10 mouse cellular contexts compared by ENCODE assay signal in genomic region chr4:21739169-21739568, GRCm38 (mm10). TPM values are rescaled to one million over a fixed set of nuclear protein-coding genes. Genes with fewer than 3 reads are reported as not detected.
DNase-seq lines count a peak whose midpoint lies in the region; ATAC-seq and TF ChIP-seq lines count a peak whose summit lies in the region.
"Had no signal": no experiment of that assay in that cellular context is flagged by ENCODE, and none has a peak within 500 bp of the region (broad histone marks: within the 10 kb centered on the region; RNA-seq: fewer than 3 reads in every experiment).

No protein-coding gene starts in this region.

- no peak overlapping the region for H3K9ac ChIP-seq in heart, postnatal 0 days (replicated peaks; ENCODE audit: low read depth, low read length)
- H3K9ac ChIP-seq in heart, embryonic 11.5 days (ENCODE audit: low read depth, low read length) = no peak overlapping the region
- no peak overlapping the region for H3K9ac ChIP-seq in midbrain, embryonic 13.5 days (replicated peaks)
- H3K9ac ChIP-seq in midbrain, embryonic 11.5 days (ENCODE audit: low read length) = no peak overlapping the region
- H3K9ac ChIP-seq in intestine, postnatal 0 days (ENCODE audit: low read depth, low read length) = no peak overlapping the region
- no peak overlapping the region for H3K9ac ChIP-seq in heart, embryonic 12.5 days
- H3K9ac ChIP-seq: limb, embryonic 15.5 days had no signal

- peak; percentile 36; the same call in 1 of the 2 replicates for TF ChIP-seq CTCF in heart, postnatal 0 days (IDR thresholded peaks at IDR 0.05; ENCODE audit: low read depth)
- peak; percentile 70 for TF ChIP-seq CTCF in intestine, postnatal 0 days (IDR thresholded peaks at IDR 0.05; ENCODE audit: low read depth)

- 76% methylated on average over 4 of the region's 4 CpGs for WGBS in heart, postnatal 0 days
- WGBS in heart, embryonic 11.5 days (ENCODE audit: insufficient replicate concordance) = 91% methylated on average over 4 of the region's 4 CpGs
- 98% methylated on average over 4 of the region's 4 CpGs for WGBS in midbrain, embryonic 13.5 days
- 96% methylated on average over 4 of the region's 4 CpGs for WGBS in midbrain, embryonic 11.5 days
- WGBS in intestine, postnatal 0 days = 49% methylated on average over 4 of the region's 4 CpGs
- 89% methylated on average over 4 of the region's 4 CpGs for WGBS in heart, embryonic 12.5 days

- no peak for TF ChIP-seq EP300 in heart, postnatal 0 days (IDR thresholded peaks at IDR 0.05; ENCODE audit: low read depth)

- no peaks in the 10 kb centered on the region for H3K27me3 ChIP-seq in heart, postnatal 0 days (ENCODE audit: control insufficient read depth, insufficient read depth, low read length)
- no peaks in the 10 kb centered on the region for H3K27me3 ChIP-seq in heart, embryonic 11.5 days (ENCODE audit: control insufficient read depth, insufficient read depth, low read length)
- no peaks in the 10 kb centered on the region for H3K27me3 ChIP-seq in midbrain, embryonic 13.5 days
- H3K27me3 ChIP-seq in midbrain, embryonic 11.5 days (ENCODE audit: control insufficient read depth, insufficient read depth, low read length) = no peaks in the 10 kb centered on the region
- no peaks in the 10 kb centered on the region for H3K27me3 ChIP-seq in intestine, postnatal 0 days (replicated peaks; ENCODE audit: control insufficient read depth, insufficient read depth, low read length)
- H3K27me3 ChIP-seq in heart, embryonic 12.5 days (replicated peaks) = no peaks in the 10 kb centered on the region
- H3K27me3 ChIP-seq: limb, embryonic 15.5 days had no signal

- H3K27ac ChIP-seq in heart, postnatal 0 days (ENCODE audit: low read depth) = no peak overlapping the region
- no peak overlapping the region for H3K27ac ChIP-seq in heart, embryonic 11.5 days (ENCODE audit: low read depth, low read length)
- H3K27ac ChIP-seq in midbrain, embryonic 13.5 days = no peak overlapping the region
- no peak overlapping the region for H3K27ac ChIP-seq in midbrain, embryonic 11.5 days (ENCODE audit: low read depth, low read length)
- H3K27ac ChIP-seq in intestine, postnatal 0 days (ENCODE audit: low read depth, low read length) = no peak overlapping the region
- H3K27ac ChIP-seq in heart, embryonic 12.5 days (ENCODE audit: poor library complexity, severe bottlenecking) = no peak overlapping the region
- H3K27ac ChIP-seq: limb, embryonic 15.5 days had no signal

- no peak for ATAC-seq in heart, postnatal 0 days (ENCODE audit: insufficient read depth, low read depth)
- no peak for ATAC-seq in heart, embryonic 11.5 days (replicated peaks; ENCODE audit: insufficient number of reproducible peaks, low FRiP score, low TSS enrichment)
- peak; percentile 34; the same call in 1 of the 2 replicates for ATAC-seq in midbrain, embryonic 13.5 days
- no peak for ATAC-seq in midbrain, embryonic 11.5 days (ENCODE audit: low FRiP score)
- peak; percentile 31; the same call in 1 of the 2 replicates for ATAC-seq in intestine, postnatal 0 days
- no peak for ATAC-seq in frontal cortex, adult (ENCODE audit: low TSS enrichment)
- no peak for ATAC-seq in heart, embryonic 12.5 days (ENCODE audit: insufficient number of reproducible peaks, low FRiP score)

- H3K9me3 ChIP-seq in heart, postnatal 0 days (replicated peaks; ENCODE audit: control insufficient read depth, low read length) = no peaks in the 10 kb centered on the region
- no peaks in the 10 kb centered on the region for H3K9me3 ChIP-seq in heart, embryonic 11.5 days (replicated peaks; ENCODE audit: control insufficient read depth, low read length)
- no peaks in the 10 kb centered on the region for H3K9me3 ChIP-seq in midbrain, embryonic 13.5 days
- no peaks in the 10 kb centered on the region for H3K9me3 ChIP-seq in midbrain, embryonic 11.5 days (ENCODE audit: control insufficient read depth, low read length)
- no peaks in the 10 kb centered on the region for H3K9me3 ChIP-seq in intestine, postnatal 0 days (ENCODE audit: control insufficient read depth)
- H3K9me3 ChIP-seq in heart, embryonic 12.5 days (replicated peaks) = no peaks in the 10 kb centered on the region
- H3K9me3 ChIP-seq: limb, embryonic 15.5 days had no signal

- H3K4me2 ChIP-seq in heart, postnatal 0 days (ENCODE audit: low read depth, low read length) = no peak overlapping the region
- no peak overlapping the region for H3K4me2 ChIP-seq in heart, embryonic 11.5 days
- H3K4me2 ChIP-seq in midbrain, embryonic 13.5 days (replicated peaks) = no peak overlapping the region
- H3K4me2 ChIP-seq in midbrain, embryonic 11.5 days = no peak overlapping the region
- H3K4me2 ChIP-seq in intestine, postnatal 0 days (replicated peaks; ENCODE audit: low read depth) = no peak overlapping the region
- H3K4me2 ChIP-seq in heart, embryonic 12.5 days = no peak overlapping the region
- H3K4me2 ChIP-seq: limb, embryonic 15.5 days had no signal

- H3K36me3 ChIP-seq in heart, postnatal 0 days (replicated peaks; ENCODE audit: control insufficient read depth, insufficient read depth, low read length) = peaks cover 20% of the 10 kb centered on the region; the same call in 1 of the 2 replicates
- no peaks in the 10 kb centered on the region for H3K36me3 ChIP-seq in heart, embryonic 11.5 days (ENCODE audit: control insufficient read depth, insufficient read depth, low read length)
- H3K36me3 ChIP-seq in midbrain, embryonic 13.5 days = peaks cover 41% of the 10 kb centered on the region
- no peaks in the 10 kb centered on the region; the same call in 1 of the 2 replicates for H3K36me3 ChIP-seq in midbrain, embryonic 11.5 days (ENCODE audit: control insufficient read depth, insufficient read depth, low read length)
- H3K36me3 ChIP-seq in intestine, postnatal 0 days (ENCODE audit: control insufficient read depth, insufficient read depth) = peaks cover 17% of the 10 kb centered on the region; the same call in 1 of the 2 replicates
- H3K36me3 ChIP-seq in heart, embryonic 12.5 days = peaks cover 20% of the 10 kb centered on the region

- DNase-seq in heart, postnatal 0 days (ENCODE audit: low spot score) = no peak
- no peak for DNase-seq in midbrain, embryonic 11.5 days (ENCODE audit: low spot score, missing footprints)
- DNase-seq in spleen, postnatal 10 days (ENCODE audit: low spot score in 2 of 2) = no peak

- no peaks in the 10 kb centered on the region for H3K4me1 ChIP-seq in heart, postnatal 0 days (ENCODE audit: control insufficient read depth, insufficient read depth)
- H3K4me1 ChIP-seq in heart, embryonic 11.5 days (ENCODE audit: control insufficient read depth, insufficient read depth, low read length) = no peaks in the 10 kb centered on the region
- H3K4me1 ChIP-seq in midbrain, embryonic 13.5 days (replicated peaks) = no peaks in the 10 kb centered on the region
- no peaks in the 10 kb centered on the region for H3K4me1 ChIP-seq in midbrain, embryonic 11.5 days (ENCODE audit: control insufficient read depth, insufficient read depth, low read length)
- H3K4me1 ChIP-seq in intestine, postnatal 0 days (replicated peaks; ENCODE audit: control insufficient read depth, insufficient read depth, low read length) = no peaks in the 10 kb centered on the region
- H3K4me1 ChIP-seq in heart, embryonic 12.5 days (replicated peaks) = no peaks in the 10 kb centered on the region
- H3K4me1 ChIP-seq: limb, embryonic 15.5 days had no signal

- no peak overlapping the region for H3K4me3 ChIP-seq in heart, postnatal 0 days (ENCODE audit: low read depth, low read length)
- H3K4me3 ChIP-seq in heart, embryonic 11.5 days (ENCODE audit: low read depth, low read length) = no peak overlapping the region
- H3K4me3 ChIP-seq in midbrain, embryonic 13.5 days (replicated peaks) = no peak overlapping the region
- no peak overlapping the region for H3K4me3 ChIP-seq in midbrain, embryonic 11.5 days (ENCODE audit: low read depth, low read length)
- no peak overlapping the region for H3K4me3 ChIP-seq in intestine, postnatal 0 days (ENCODE audit: low read depth, low read length)
- no peak overlapping the region for H3K4me3 ChIP-seq in heart, embryonic 12.5 days
- H3K4me3 ChIP-seq: limb, embryonic 15.5 days had no signal

RNA-seq across cellular contexts. Expression of gene Ccnc, which starts 11.7 kb away (rescaled TPM):
- 12.0 and 26.6 TPM in 2 replicates for total RNA-seq in heart, postnatal 0 days (2014; rRNA removed; ENCODE audit: low replicate concordance)
- 20.1 and 21.4 TPM in 2 replicates for polyA plus RNA-seq in heart, postnatal 0 days (2015; fragmentation: Nextera tagmentation; extraction: Ambion mirVana)
- polyA plus RNA-seq in heart, embryonic 11.5 days (2014; fragmentation: Nextera tagmentation; extraction: Ambion mirVana) = 29.5 and 31.0 TPM in 2 replicates
- polyA plus RNA-seq in midbrain, embryonic 13.5 days (2015; fragmentation: Nextera tagmentation; extraction: Ambion mirVana) = 65.7 and 75.0 TPM in 2 replicates
- 89.6 and 102 TPM in 2 replicates for polyA plus RNA-seq in midbrain, embryonic 11.5 days (2014; fragmentation: Nextera tagmentation; extraction: Ambion mirVana)
- polyA plus RNA-seq in intestine, postnatal 0 days (2015; fragmentation: Nextera tagmentation; extraction: Ambion mirVana) = 20.2 and 20.7 TPM in 2 replicates
- 30.5 and 31.1 TPM in 2 replicates for polyA plus RNA-seq in heart, embryonic 12.5 days (2016; fragmentation: Nextera tagmentation; extraction: Ambion mirVana)

RNA-seq across cellular contexts. Expression of gene Usp45, which starts 27.8 kb away (rescaled TPM):
- 7.6 and 12.6 TPM in 2 replicates for total RNA-seq in heart, postnatal 0 days (2014; rRNA removed; ENCODE audit: low replicate concordance)
- 3.6 and 4.6 TPM in 2 replicates for polyA plus RNA-seq in heart, postnatal 0 days (2015; fragmentation: Nextera tagmentation; extraction: Ambion mirVana)
- polyA plus RNA-seq in heart, embryonic 11.5 days (2014; fragmentation: Nextera tagmentation; extraction: Ambion mirVana) = 9.8 and 11.9 TPM in 2 replicates
- 7.5 and 7.8 TPM in 2 replicates for polyA plus RNA-seq in midbrain, embryonic 13.5 days (2015; fragmentation: Nextera tagmentation; extraction: Ambion mirVana)
- 13.4 and 16.6 TPM in 2 replicates for polyA plus RNA-seq in midbrain, embryonic 11.5 days (2014; fragmentation: Nextera tagmentation; extraction: Ambion mirVana)
- 3.4 and 3.7 TPM in 2 replicates for polyA plus RNA-seq in intestine, postnatal 0 days (2015; fragmentation: Nextera tagmentation; extraction: Ambion mirVana)
- polyA plus RNA-seq in heart, embryonic 12.5 days (2016; fragmentation: Nextera tagmentation; extraction: Ambion mirVana) = 10.1 and 10.4 TPM in 2 replicates

RNA-seq across cellular contexts. Expression of gene Tstd3, which starts 27.8 kb away (rescaled TPM):
- total RNA-seq in heart, postnatal 0 days (2014; rRNA removed; ENCODE audit: low replicate concordance) = 9.9 and 16.5 TPM in 2 replicates
- 23.5 and 25.2 TPM in 2 replicates for polyA plus RNA-seq in heart, postnatal 0 days (2015; fragmentation: Nextera tagmentation; extraction: Ambion mirVana)
- 24.4 and 26.4 TPM in 2 replicates for polyA plus RNA-seq in heart, embryonic 11.5 days (2014; fragmentation: Nextera tagmentation; extraction: Ambion mirVana)
- 28.5 and 30.6 TPM in 2 replicates for polyA plus RNA-seq in midbrain, embryonic 13.5 days (2015; fragmentation: Nextera tagmentation; extraction: Ambion mirVana)
- polyA plus RNA-seq in midbrain, embryonic 11.5 days (2014; fragmentation: Nextera tagmentation; extraction: Ambion mirVana) = 32.3 and 35.9 TPM in 2 replicates
- 21.1 and 21.3 TPM in 2 replicates for polyA plus RNA-seq in intestine, postnatal 0 days (2015; fragmentation: Nextera tagmentation; extraction: Ambion mirVana)
- polyA plus RNA-seq in heart, embryonic 12.5 days (2016; fragmentation: Nextera tagmentation; extraction: Ambion mirVana) = 22.5 and 23.5 TPM in 2 replicates

RNA-seq across cellular contexts. Expression of gene Prdm13, which starts 53.4 kb away (rescaled TPM):
- not detected in 2 replicates for total RNA-seq in heart, postnatal 0 days (2014; rRNA removed; ENCODE audit: low replicate concordance)
- polyA plus RNA-seq in heart, postnatal 0 days (2015; fragmentation: Nextera tagmentation; extraction: Ambion mirVana) = not detected in 2 replicates
- polyA plus RNA-seq in heart, embryonic 11.5 days (2014; fragmentation: Nextera tagmentation; extraction: Ambion mirVana) = not detected in 2 replicates
- polyA plus RNA-seq in midbrain, embryonic 13.5 days (2015; fragmentation: Nextera tagmentation; extraction: Ambion mirVana) = 0.28 and 0.45 TPM in 2 replicates
- 0.15 and 0.25 TPM in 2 replicates for polyA plus RNA-seq in midbrain, embryonic 11.5 days (2014; fragmentation: Nextera tagmentation; extraction: Ambion mirVana)
- polyA plus RNA-seq in intestine, postnatal 0 days (2015; fragmentation: Nextera tagmentation; extraction: Ambion mirVana) = not detected in 2 replicates
- polyA plus RNA-seq in heart, embryonic 12.5 days (2016; fragmentation: Nextera tagmentation; extraction: Ambion mirVana) = not detected in 2 replicates
- polyA plus RNA-seq: limb, embryonic 15.5 days; testis, adult 2 months had no signal

Comparison
In these comparisons a context has a peak if more than half of its experiments do, and no peak if none do; other contexts are left out.
1. ATAC-seq: peak in midbrain, embryonic 13.5 days (single experiment) and intestine, postnatal 0 days (single experiment); none in heart, postnatal 0 days (single experiment), heart, embryonic 11.5 days (single experiment), midbrain, embryonic 11.5 days (single experiment), frontal cortex, adult (single experiment) and heart, embryonic 12.5 days (single experiment).